In the genomic region with DNA sequence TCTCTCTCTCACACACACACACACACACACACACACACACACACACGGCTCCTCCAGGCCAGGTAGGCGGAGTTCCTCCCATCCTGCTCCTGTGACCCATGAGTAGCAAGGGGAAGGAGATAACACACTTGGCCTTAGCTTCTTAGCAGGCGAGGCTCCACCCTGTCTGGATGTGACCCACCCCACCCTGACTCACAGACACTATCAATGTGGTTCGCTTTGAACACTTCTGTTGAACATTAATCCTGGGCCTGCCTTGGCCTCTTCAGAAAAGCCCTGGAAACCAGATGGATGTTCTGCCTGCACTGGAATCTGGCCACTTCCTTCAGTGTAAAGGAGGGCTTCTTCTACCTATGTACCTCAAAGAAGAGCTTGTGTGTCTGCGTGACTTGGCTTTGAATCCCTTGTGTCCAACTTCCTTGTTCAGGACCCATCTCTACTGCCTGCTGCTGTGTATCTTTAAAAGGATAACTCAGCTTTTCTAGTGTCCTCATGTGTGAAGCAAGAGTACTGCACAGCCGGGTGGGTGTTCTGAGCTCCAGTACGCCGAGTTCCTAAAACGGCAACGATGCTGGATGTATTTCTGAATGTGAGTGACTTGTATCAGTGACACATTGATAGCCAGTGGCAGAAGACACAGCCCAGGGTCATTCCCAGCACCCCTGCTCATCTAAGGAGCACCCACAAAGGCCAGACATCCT, we compare ENCODE assay signal across 17 mouse cellular contexts.
DNase-seq lines count a peak whose midpoint lies in the region; ATAC-seq lines count a peak whose summit lies in the region.
"Had no signal": no experiment of that assay in that cellular context is flagged by ENCODE, and none has a peak within 500 bp of the region (broad histone marks: within the 10 kb centered on the region; RNA-seq: fewer than 3 reads in every experiment).

No protein-coding gene starts in this region.

- H3K4me2 ChIP-seq in liver, embryonic 16.5 days (ENCODE audit: low read depth, low read length) = no peak overlapping the region
- no peak overlapping the region for H3K4me2 ChIP-seq in stomach, embryonic 16.5 days (ENCODE audit: low read depth, low read length)
- H3K4me2 ChIP-seq in neural tube, embryonic 15.5 days = no peak overlapping the region
- H3K4me2 ChIP-seq in forebrain, embryonic 12.5 days = no peak overlapping the region
- H3K4me2 ChIP-seq: embryonic facial prominence, embryonic 13.5 days; heart, embryonic 13.5 days; midbrain, embryonic 15.5 days had no signal

- DNase-seq in spleen, postnatal 10 days (ENCODE audit: low spot score in 2 of 2) = peak; percentile 48 to 74
- no peak for DNase-seq in spleen, adult 18-20 months
- no peak for DNase-seq in left cerebral cortex, adult 11 months (ENCODE audit: low spot score)
- DNase-seq: cerebellum, postnatal 36 days; gastrocnemius, postnatal 25 days; lung, postnatal 14 days had no signal

- H3K27me3 ChIP-seq in liver, embryonic 16.5 days (ENCODE audit: control insufficient read depth, insufficient read depth, low read depth, low read length) = no peaks in the 10 kb centered on the region
- peaks cover 4% of the 10 kb centered on the region; the same call in 1 of the 2 replicates for H3K27me3 ChIP-seq in stomach, embryonic 16.5 days (ENCODE audit: control insufficient read depth, insufficient read depth, low read length)
- no peaks in the 10 kb centered on the region for H3K27me3 ChIP-seq in neural tube, embryonic 15.5 days (replicated peaks)
- H3K27me3 ChIP-seq in forebrain, embryonic 12.5 days = no peaks in the 10 kb centered on the region
- H3K27me3 ChIP-seq: embryonic facial prominence, embryonic 13.5 days; heart, embryonic 13.5 days; midbrain, embryonic 15.5 days had no signal

- no peaks in the 10 kb centered on the region for H3K36me3 ChIP-seq in liver, embryonic 16.5 days (ENCODE audit: control insufficient read depth, insufficient read depth)
- H3K36me3 ChIP-seq in stomach, embryonic 16.5 days (ENCODE audit: control insufficient read depth, insufficient read depth, low read length) = no peaks in the 10 kb centered on the region
- no peaks in the 10 kb centered on the region for H3K36me3 ChIP-seq in neural tube, embryonic 15.5 days
- H3K36me3 ChIP-seq in forebrain, embryonic 12.5 days (replicated peaks) = no peaks in the 10 kb centered on the region
- H3K36me3 ChIP-seq: embryonic facial prominence, embryonic 13.5 days; heart, embryonic 13.5 days; midbrain, embryonic 15.5 days had no signal

- WGBS in liver, embryonic 16.5 days (ENCODE audit: insufficient replicate concordance) = 50% methylated on average over 9 of the region's 10 CpGs
- 66% methylated on average over 10 of the region's 10 CpGs for WGBS in stomach, embryonic 16.5 days
- WGBS in neural tube, embryonic 15.5 days = 84% methylated on average over 9 of the region's 10 CpGs
- WGBS in forebrain, embryonic 12.5 days = 87% methylated on average over 10 of the region's 10 CpGs

- H3K4me3 ChIP-seq in liver, embryonic 16.5 days (ENCODE audit: low read depth, low read length) = no peak overlapping the region
- no peak overlapping the region for H3K4me3 ChIP-seq in stomach, embryonic 16.5 days (replicated peaks; ENCODE audit: low read length)
- H3K4me3 ChIP-seq in neural tube, embryonic 15.5 days (replicated peaks) = no peak overlapping the region
- H3K4me3 ChIP-seq in forebrain, embryonic 12.5 days (replicated peaks) = no peak overlapping the region
- H3K4me3 ChIP-seq: embryonic facial prominence, embryonic 13.5 days; heart, embryonic 13.5 days; midbrain, embryonic 15.5 days had no signal

- no peak overlapping the region for H3K27ac ChIP-seq in liver, embryonic 16.5 days (ENCODE audit: low read length)
- no peak overlapping the region for H3K27ac ChIP-seq in stomach, embryonic 16.5 days (ENCODE audit: low read length)
- no peak overlapping the region for H3K27ac ChIP-seq in neural tube, embryonic 15.5 days (replicated peaks)
- H3K27ac ChIP-seq in forebrain, embryonic 12.5 days = no peak overlapping the region
- H3K27ac ChIP-seq: embryonic facial prominence, embryonic 13.5 days; heart, embryonic 13.5 days; kidney, postnatal 0 days; midbrain, embryonic 15.5 days had no signal

- H3K9ac ChIP-seq in liver, embryonic 16.5 days (ENCODE audit: low read depth, low read length) = no peak overlapping the region
- no peak overlapping the region for H3K9ac ChIP-seq in stomach, embryonic 16.5 days (ENCODE audit: low read length)
- H3K9ac ChIP-seq in neural tube, embryonic 15.5 days (replicated peaks) = no peak overlapping the region
- no peak overlapping the region for H3K9ac ChIP-seq in forebrain, embryonic 12.5 days
- H3K9ac ChIP-seq: embryonic facial prominence, embryonic 13.5 days; heart, embryonic 13.5 days; midbrain, embryonic 15.5 days had no signal

- no peaks in the 10 kb centered on the region for H3K9me3 ChIP-seq in liver, embryonic 16.5 days (replicated peaks; ENCODE audit: control insufficient read depth, low read length)
- no peaks in the 10 kb centered on the region for H3K9me3 ChIP-seq in stomach, embryonic 16.5 days (replicated peaks; ENCODE audit: control insufficient read depth, low read length)
- H3K9me3 ChIP-seq in neural tube, embryonic 15.5 days (replicated peaks) = no peaks in the 10 kb centered on the region
- H3K9me3 ChIP-seq in forebrain, embryonic 12.5 days = no peaks in the 10 kb centered on the region
- H3K9me3 ChIP-seq: embryonic facial prominence, embryonic 13.5 days; heart, embryonic 13.5 days; midbrain, embryonic 15.5 days had no signal

- ATAC-seq in erythroid progenitor cell, adult 5-6 weeks (replicated peaks; ENCODE audit: low FRiP score, poor library complexity, severe bottlenecking) = peak; percentile 94
- peak; percentile 45; the same call in 1 of the 2 replicates for ATAC-seq in liver, embryonic 16.5 days (ENCODE audit: low read depth)
- peak; percentile 91; the same call in 1 of the 2 replicates for ATAC-seq in stomach, embryonic 16.5 days (ENCODE audit: insufficient read depth, low FRiP score)
- no peak for ATAC-seq in neural tube, embryonic 15.5 days (ENCODE audit: low FRiP score)
- no peak for ATAC-seq in forebrain, embryonic 12.5 days (ENCODE audit: low FRiP score)
- ATAC-seq: forebrain, embryonic 16.5 days; hindbrain, embryonic 16.5 days had no signal

- peaks cover 4% of the 10 kb centered on the region for H3K4me1 ChIP-seq in liver, embryonic 16.5 days (ENCODE audit: control insufficient read depth, low read depth, low read length)
- no peaks in the 10 kb centered on the region; the same call in 1 of the 2 replicates for H3K4me1 ChIP-seq in stomach, embryonic 16.5 days (ENCODE audit: control insufficient read depth, insufficient read depth, low read length)
- H3K4me1 ChIP-seq in neural tube, embryonic 15.5 days = no peaks in the 10 kb centered on the region
- no peaks in the 10 kb centered on the region for H3K4me1 ChIP-seq in forebrain, embryonic 12.5 days
- H3K4me1 ChIP-seq: midbrain, embryonic 15.5 days had no signal

Comparison
In these comparisons a context has a peak if more than half of its experiments do, and no peak if none do; other contexts are left out.
1. DNase-seq: peak in spleen, postnatal 10 days (2 of 2); none in spleen, adult 18-20 months (0 of 2) and left cerebral cortex, adult 11 months (single experiment).
2. ATAC-seq: peak in erythroid progenitor cell, adult 5-6 weeks (single experiment), liver, embryonic 16.5 days (single experiment) and stomach, embryonic 16.5 days (single experiment); none in neural tube, embryonic 15.5 days (single experiment) and forebrain, embryonic 12.5 days (single experiment).